Mouse (Mus musculus) forebrain, embryonic 14.5 days (tissue): ENCODE results near the gene Rpl22. TPM values are rescaled to one million over a fixed set of nuclear protein-coding genes. Genes with fewer than 3 reads are reported as not detected.
A peak's percentile ranks its signal among the peaks of the same experiment; 100 is the strongest.

Experiments
- ATAC-seq: fragments of 200-750 bp; cut with Nextera tagmentation; 2 replicates; pipeline ENCODE4 v1.8.0; 2017; ENCODE audit warnings: mild to moderate bottlenecking, moderate library complexity
- DNase-seq: peaks from one replicate; pipeline ENCODE4 v3.0.0-alpha.2; 2015; ENCODE audit warnings: low spot score
- H3K27ac ChIP-seq: fragments of 300-500 bp; sonication (generic); 2 replicates; pipeline ENCODE4 v1.5.1; 2014; ENCODE audit warnings: low read depth, mild to moderate bottlenecking, control low read depth, low read length, moderate library complexity
- H3K27me3 ChIP-seq: fragments of 300-500 bp; sonication (generic); replicated peaks from 2 replicates; pipeline ENCODE4 v1.6.1; 2014; ENCODE audit warnings: low read length, control low read depth, mixed read lengths; ENCODE audit not compliant: control insufficient read depth, insufficient read depth
- H3K36me3 ChIP-seq: fragments of 300-500 bp; sonication (generic); 2 replicates; pipeline ENCODE4 v1.6.1; 2014; ENCODE audit warnings: low read length, control low read depth; ENCODE audit not compliant: control insufficient read depth, insufficient read depth
- H3K4me1 ChIP-seq: fragments of 300-500 bp; sonication (generic); 2 replicates; pipeline ENCODE4 v1.6.1; 2014; ENCODE audit warnings: antibody characterized with exemption, low read length, control low read depth; ENCODE audit not compliant: control insufficient read depth, insufficient read depth
- H3K4me2 ChIP-seq: fragments of 300-500 bp; sonication (generic); 2 replicates; pipeline ENCODE4 v1.6.1; 2014; ENCODE audit warnings: mild to moderate bottlenecking, control low read depth, low read length
- H3K4me3 ChIP-seq: fragments of 300-500 bp; sonication (generic); 2 replicates; pipeline ENCODE4 v1.5.1; 2014; ENCODE audit warnings: low read depth, low read length, control low read depth
- H3K9ac ChIP-seq: fragments of 300-500 bp; sonication (generic); 2 replicates; pipeline ENCODE4 v1.6.1; 2014; ENCODE audit warnings: mild to moderate bottlenecking, low read length, control low read depth, moderate library complexity
- H3K9me3 ChIP-seq: fragments of 300-500 bp; sonication (generic); replicated peaks from 2 replicates; pipeline ENCODE4 v1.6.1; 2016; ENCODE audit warnings: low read length, control low read depth, mixed read lengths; ENCODE audit not compliant: control insufficient read depth
- WGBS: fragments of 180-500 bp; shearing (Covaris S2); extraction: QIAGEN DNeasy Blood & Tissue Kit; methylation state at CpG from one replicate; pipeline ENCODE4 v1.1.7; 2014; 5-methylcytosine and 5-hydroxymethylcytosine counted together
- polyA plus RNA-seq: library from polyadenylated mRNA; unstranded; fragments of >200 nt; fragmentation: Nextera tagmentation; extraction: Ambion mirVana; gene quantifications from 2 replicates; pipeline ENCODE4 v1.2.1, GENCODE M21; 2014

The Rpl22 gene
- 196 and 235 TPM in 2 replicates for polyA plus RNA-seq

DNA sequence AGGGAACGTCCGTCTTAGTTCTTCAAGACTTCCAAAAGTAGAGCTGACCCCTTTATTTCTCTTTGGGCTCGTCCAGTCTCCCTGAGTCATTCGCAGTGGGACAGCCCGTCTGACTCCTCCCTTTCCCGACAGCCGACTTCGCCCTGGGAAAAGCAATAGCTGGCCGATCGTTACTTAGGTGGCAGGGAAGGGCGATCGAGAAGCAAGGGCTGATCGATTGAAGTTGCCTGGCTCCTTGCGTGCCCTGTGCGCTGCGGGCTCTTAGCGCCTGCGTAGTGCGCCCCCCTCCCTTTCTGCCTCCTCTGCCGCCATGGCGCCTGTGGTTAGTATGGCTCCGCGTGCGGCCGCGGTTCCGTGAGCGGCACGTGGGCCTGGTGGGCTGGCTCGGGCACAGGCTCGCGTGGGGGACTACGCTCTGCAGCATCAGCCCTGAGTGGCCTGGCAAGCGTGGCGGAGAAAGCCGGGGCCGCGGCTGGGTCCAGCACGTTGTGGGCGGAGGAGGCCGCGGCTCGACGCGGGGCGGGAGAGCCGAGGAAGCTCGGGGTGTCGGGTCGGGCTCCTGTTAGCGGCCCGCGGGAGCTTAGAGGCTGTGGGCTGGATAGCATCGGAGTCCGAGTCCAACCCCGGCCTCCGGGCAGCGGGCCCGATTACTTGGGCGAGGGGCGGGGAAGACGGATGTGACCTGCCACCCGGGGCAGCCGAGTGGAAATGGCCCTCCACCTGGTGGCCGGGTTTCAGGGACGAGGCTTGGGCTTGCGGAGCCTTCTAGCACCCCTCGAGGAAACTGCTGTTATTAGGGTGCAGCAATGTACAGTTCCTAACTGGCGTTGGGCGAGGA, at the start of gene Rpl22:
Gene Rpl22, plus strand, starts transcription at position 169 of the 838 bp plus-strand sequence.
- ATAC-seq (peak; percentile 98), DNase-seq (peak; percentile 99)
- peak within 1 kb of the TSS; percentile 97 for H3K4me3 ChIP-seq
- WGBS, result under 1% methylated on average over 69 of the region's 70 CpGs
- peak within 1 kb of the TSS; percentile 48 for H3K27ac ChIP-seq
- no peaks in the 10 kb centered on the region for H3K9me3 ChIP-seq
- peak within 1 kb of the TSS; percentile 93 for H3K9ac ChIP-seq
- peak within 1 kb of the TSS; percentile 89 for H3K4me2 ChIP-seq
- H3K4me1 ChIP-seq, result peaks cover 7% of the 10 kb centered on the region; the same call in 1 of the 2 replicates
- H3K27me3 ChIP-seq, result no peaks in the 10 kb centered on the region
- peaks cover 30% of the 10 kb centered on the region for H3K36me3 ChIP-seq

DNA sequence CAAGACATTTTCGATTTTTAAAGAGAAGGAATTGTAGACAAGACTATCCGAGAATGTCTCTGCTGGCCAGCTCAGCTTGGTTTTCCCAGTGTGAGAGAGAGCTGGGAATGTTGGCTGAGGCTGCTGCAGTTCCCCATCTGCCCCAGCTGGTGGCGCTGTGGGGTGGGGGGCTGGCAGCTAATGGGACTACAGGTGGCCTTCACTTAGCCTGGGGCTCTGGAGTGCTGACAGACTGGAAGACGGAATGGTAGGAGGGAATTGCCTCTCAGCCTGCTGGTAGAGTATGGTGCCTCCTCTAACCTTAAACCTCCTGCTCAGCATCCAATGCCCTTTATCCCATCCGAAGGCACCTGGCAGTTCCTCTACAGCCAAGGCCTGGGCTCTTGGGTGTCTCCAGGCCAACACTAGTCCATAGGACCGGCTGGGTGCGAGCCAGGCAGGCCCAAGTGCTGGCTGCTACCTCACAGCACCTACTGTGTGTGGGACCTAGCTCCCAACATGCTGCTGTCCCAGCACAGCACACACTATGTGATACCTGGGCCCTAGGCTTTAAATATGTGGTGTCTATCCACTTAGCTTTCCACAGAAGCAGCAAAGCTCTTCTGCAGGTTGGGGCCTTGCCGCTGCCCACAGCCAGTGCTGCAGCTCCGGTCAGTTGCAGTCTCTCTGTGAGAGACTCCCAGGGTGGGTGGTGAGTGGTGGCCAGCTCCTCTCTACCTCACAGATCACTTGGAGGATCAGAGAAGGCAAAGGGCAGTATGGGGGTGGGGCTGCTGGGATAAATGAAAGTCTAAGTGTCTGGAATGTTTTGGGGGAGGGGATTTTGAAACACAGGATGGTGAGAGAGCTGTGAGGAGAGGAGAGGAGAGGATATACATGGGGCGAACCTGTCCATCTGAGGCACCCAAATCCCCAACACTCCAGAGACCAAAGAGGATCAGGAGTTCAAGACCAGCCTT, 48.9 kb upstream of the Rpl22 start:
- no peak for DNase-seq

DNA sequence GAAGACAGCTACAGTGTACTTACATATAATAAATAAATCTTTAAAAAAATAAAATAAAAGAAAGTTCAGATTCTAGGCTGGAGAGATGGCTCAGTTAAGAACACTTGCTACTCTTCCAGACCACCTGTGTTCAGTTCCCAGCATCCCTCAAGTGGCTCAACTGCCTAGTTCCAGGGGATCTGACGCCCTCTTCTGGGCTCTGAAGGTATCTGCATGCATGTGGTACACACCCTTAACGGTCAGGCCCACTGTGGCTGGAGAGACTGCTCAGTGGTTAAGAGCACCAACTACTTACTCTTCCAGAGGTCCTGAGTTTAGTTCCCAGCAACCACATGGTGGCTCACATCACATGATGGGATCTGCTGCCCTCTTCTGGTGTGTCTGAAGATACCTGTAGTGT, 47.6 kb upstream of the Rpl22 start:
- no peak for DNase-seq
- Histone ChIP-seq H3K36me3 (no peaks in the 10 kb centered on the region), H3K4me3 (no peak overlapping the region), H3K9me3 (no peaks in the 10 kb centered on the region), H3K27me3 (peaks cover 54% of the 10 kb centered on the region), H3K9ac (no peak overlapping the region), H3K27ac (no peak overlapping the region), H3K4me2 (no peak overlapping the region), H3K4me1 (peaks cover 9% of the 10 kb centered on the region)
- ATAC-seq, result no peak
- WGBS, result 65% methylated on average over 2 of the region's 2 CpGs

More for the DNA sequence above, 48.9 kb upstream of the Rpl22 start:
- no peak overlapping the region for H3K9ac ChIP-seq
- H3K4me1 ChIP-seq, result peaks cover 7% of the 10 kb centered on the region; the same call in 1 of the 2 replicates
- ATAC-seq, result no peak
- no peak overlapping the region for H3K4me2 ChIP-seq
- no peak overlapping the region for H3K27ac ChIP-seq
- no peaks in the 10 kb centered on the region for H3K9me3 ChIP-seq
- H3K4me3 ChIP-seq, result no peak overlapping the region
- WGBS, result 51% methylated on average over 10 of the region's 10 CpGs
- no peaks in the 10 kb centered on the region for H3K36me3 ChIP-seq
- H3K27me3 ChIP-seq, result peaks cover 42% of the 10 kb centered on the region

DNA sequence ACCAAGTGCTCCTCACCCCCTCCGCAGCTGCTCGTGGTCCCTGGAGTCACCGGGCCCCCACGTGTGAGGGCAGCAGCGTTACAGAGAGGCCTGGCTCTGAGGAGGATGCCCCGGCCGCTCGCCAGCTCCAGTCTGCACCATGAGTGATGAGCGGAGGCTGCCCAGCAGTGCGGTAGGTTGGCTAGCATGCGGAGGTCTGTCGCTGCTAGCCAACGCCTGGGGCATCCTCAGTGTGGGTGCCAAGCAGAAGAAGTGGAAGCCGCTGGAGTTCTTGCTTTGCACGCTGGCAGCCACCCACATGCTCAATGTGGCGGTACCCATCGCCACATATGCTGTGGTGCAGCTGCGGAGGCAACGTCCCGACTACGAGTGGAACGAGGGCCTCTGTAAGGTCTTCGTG, 46.6 kb upstream of the Rpl22 start:
- Histone ChIP-seq H3K4me2 (no peak overlapping the region), H3K4me3 (no peak overlapping the region), H3K27me3 (peaks cover 62% of the 10 kb centered on the region), H3K27ac (no peak overlapping the region), H3K9me3 (no peaks in the 10 kb centered on the region), H3K9ac (no peak overlapping the region), H3K36me3 (no peaks in the 10 kb centered on the region), H3K4me1 (peaks cover 8% of the 10 kb centered on the region)
- DNase-seq (no peak), ATAC-seq (no peak)
- 84% methylated on average over 23 of the region's 23 CpGs for WGBS

DNA sequence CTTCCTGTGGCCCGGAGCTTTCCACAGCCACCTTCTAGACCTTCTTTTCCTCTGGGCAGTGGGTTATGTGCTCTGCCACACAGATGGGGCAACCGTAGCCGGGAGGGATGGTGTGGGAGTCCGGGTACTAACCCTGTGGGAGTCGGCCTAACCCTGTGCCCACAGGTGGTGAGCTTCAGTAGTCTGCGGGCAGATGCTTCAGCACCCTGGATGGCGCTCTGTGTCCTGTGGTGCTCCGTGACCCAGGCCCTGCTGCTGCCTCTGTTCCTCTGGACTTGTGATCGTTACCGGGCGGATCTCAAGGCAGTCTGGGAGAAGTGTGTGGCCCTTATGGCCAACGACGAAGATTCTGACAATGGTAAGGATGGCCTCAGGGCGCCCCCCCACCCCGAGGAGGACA, 43.9 kb upstream of the Rpl22 start:
- Histone ChIP-seq H3K4me2 (no peak overlapping the region), H3K4me1 (peaks cover 6% of the 10 kb centered on the region), H3K9me3 (no peaks in the 10 kb centered on the region), H3K27ac (no peak overlapping the region), H3K9ac (no peak overlapping the region), H3K27me3 (peaks cover 66% of the 10 kb centered on the region), H3K4me3 (no peak overlapping the region), H3K36me3 (no peaks in the 10 kb centered on the region)
- no peak for DNase-seq
- WGBS, result 54% methylated on average over 15 of the region's 15 CpGs
- no peak for ATAC-seq

DNA sequence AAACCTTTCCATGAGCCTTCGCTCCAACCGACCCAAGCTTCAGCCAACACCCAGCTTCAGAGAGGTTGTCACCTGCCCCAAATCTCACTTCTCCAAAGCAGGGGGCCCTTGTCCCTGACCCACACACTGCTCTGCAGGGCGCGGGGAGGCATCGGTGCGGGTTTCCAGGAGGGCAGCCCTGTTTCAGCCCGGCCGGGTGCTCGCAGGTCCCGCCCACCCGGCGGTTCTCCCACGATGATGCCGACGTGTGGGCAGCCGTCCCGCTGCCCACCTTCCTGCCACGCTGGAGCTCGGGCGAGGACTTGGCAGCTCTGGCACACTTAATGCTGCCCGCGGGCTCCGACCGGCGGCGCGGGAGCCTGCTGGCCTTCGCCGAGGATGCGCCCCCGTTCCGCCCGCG, 42.8 kb upstream of the Rpl22 start:
- H3K4me1 ChIP-seq, result peaks cover 11% of the 10 kb centered on the region
- peaks cover 77% of the 10 kb centered on the region for H3K27me3 ChIP-seq
- peak overlapping the region; percentile 55 for H3K4me2 ChIP-seq
- H3K4me3 ChIP-seq, result peak overlapping the region; percentile 30
- ATAC-seq, result 0 out of 2 replicates have a peak, but pooled peaks have one; percentile 2
- H3K9me3 ChIP-seq, result no peaks in the 10 kb centered on the region
- peak overlapping the region; percentile 51 for H3K9ac ChIP-seq
- H3K36me3 ChIP-seq, result no peaks in the 10 kb centered on the region
- WGBS, result 18% methylated on average over 34 of the region's 34 CpGs
- DNase-seq, result no peak
- H3K27ac ChIP-seq, result no peak overlapping the region

DNA sequence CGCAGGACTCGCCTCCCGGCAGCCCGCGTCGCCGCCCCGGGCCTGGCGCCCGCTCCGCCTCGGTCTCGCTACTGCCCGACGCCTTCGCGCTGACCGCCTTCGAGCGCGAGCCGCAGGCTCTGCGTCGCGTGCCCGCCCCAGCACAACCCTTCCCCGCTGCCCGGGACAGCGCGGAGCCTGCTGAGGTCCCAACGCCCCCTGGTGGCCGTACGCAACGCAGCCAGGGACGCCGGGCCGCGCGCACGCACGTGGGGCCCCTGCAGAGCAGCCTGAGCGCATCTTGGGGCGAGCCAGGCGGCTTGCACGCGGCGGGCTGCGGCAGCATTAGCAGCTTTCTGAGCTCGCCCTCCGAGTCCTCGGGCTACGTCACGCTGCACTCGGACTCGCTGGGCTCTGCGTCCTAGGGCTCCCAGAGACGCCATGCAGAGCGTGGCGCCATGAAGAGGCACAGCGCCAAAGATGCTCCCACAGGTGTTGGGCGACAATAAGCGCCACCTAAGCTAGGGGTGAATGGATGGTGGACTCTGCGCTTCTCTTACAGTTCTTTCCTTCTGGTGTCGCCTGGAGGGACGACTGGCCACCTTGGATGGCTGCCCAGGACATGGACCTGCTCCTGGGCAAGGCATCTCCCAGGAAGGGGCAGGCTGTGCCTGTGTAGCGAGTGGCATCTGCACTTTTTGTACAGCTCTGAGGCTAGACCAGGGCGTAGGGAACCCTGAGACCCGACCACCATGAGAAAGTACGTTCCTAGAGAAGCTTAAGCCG, 42.2 kb upstream of the Rpl22 start:
- H3K4me1 ChIP-seq, result peaks cover 15% of the 10 kb centered on the region
- no peak overlapping the region for H3K27ac ChIP-seq
- H3K4me2 ChIP-seq, result peak overlapping the region; percentile 55
- H3K36me3 ChIP-seq, result no peaks in the 10 kb centered on the region
- 3% methylated on average over 64 of the region's 70 CpGs for WGBS
- no peaks in the 10 kb centered on the region for H3K9me3 ChIP-seq
- DNase-seq (peak; percentile 87), ATAC-seq (peak; percentile 89)
- H3K4me3 ChIP-seq, result peak overlapping the region; percentile 30
- H3K27me3 ChIP-seq, result peaks cover 84% of the 10 kb centered on the region
- H3K9ac ChIP-seq, result peak overlapping the region; percentile 51

DNA sequence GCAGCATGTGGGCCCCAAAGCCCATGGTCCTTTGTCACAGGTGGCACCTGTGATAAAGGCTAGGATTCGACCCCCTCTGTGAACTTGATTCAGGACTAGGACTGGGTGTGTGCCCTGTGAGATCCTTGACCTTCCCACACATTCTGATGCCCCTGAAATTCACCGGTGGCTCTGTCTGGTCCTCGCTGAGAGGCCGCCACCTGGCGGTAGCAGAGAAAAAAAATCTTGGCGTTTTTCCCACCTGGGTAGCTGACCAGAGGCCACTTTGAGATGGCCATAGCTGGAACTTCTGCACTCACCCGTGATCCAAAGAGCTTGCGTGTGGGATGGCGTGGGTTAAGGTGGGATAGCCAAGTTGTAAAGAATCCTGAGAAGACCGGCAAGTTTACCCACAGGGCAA, 40.0 kb upstream of the Rpl22 start:
- no peak for ATAC-seq

More for the DNA sequence above, 40.0 kb upstream of the Rpl22 start:
- Histone ChIP-seq H3K27ac (no peak overlapping the region), H3K4me2 (no peak overlapping the region), H3K27me3 (peaks cover 93% of the 10 kb centered on the region), H3K9ac (no peak overlapping the region), H3K4me1 (peaks cover 22% of the 10 kb centered on the region), H3K9me3 (no peaks in the 10 kb centered on the region), H3K4me3 (no peak overlapping the region), H3K36me3 (no peaks in the 10 kb centered on the region)
- WGBS, result 3% methylated on average over 10 of the region's 10 CpGs
- peak; percentile 72 for DNase-seq
